Mouse (Mus musculus) limb, embryonic 13.5 days (tissue): ENCODE data around the gene A630076J17Rik. TPM values are rescaled to one million over a fixed set of nuclear protein-coding genes. Genes with fewer than 3 reads are reported as not detected.

ENCODE experiments used
- ATAC-seq: fragments of 200-750 bp; cut with Nextera tagmentation; 2 replicates; pipeline ENCODE4 v1.8.0; 2017; ENCODE audit warnings: low read depth, moderate number of reproducible peaks, moderate TSS enrichment; ENCODE audit not compliant: low FRiP score
- H3K27ac ChIP-seq: fragments of 300-500 bp; sonication (generic); 2 replicates; pipeline ENCODE4 v1.5.1; 2015; ENCODE audit warnings: inconsistent platforms, mild to moderate bottlenecking, moderate library complexity
- H3K27me3 ChIP-seq: fragments of 300-500 bp; sonication (generic); 2 replicates; pipeline ENCODE4 v1.6.1; 2015; ENCODE audit warnings: mild to moderate bottlenecking, inconsistent platforms
- H3K36me3 ChIP-seq: fragments of 300-500 bp; sonication (generic); 2 replicates; pipeline ENCODE4 v1.6.1; 2015; ENCODE audit warnings: inconsistent platforms, mild to moderate bottlenecking, moderate library complexity
- H3K4me1 ChIP-seq: fragments of 300-500 bp; sonication (generic); 2 replicates; pipeline ENCODE4 v1.6.1; 2015; ENCODE audit warnings: inconsistent platforms
- H3K4me2 ChIP-seq: fragments of 300-500 bp; sonication (generic); replicated peaks from 2 replicates; pipeline ENCODE4 v1.6.1; 2015; ENCODE audit warnings: inconsistent platforms, mild to moderate bottlenecking, moderate library complexity
- H3K4me3 ChIP-seq: fragments of 300-500 bp; sonication (generic); 2 replicates; pipeline ENCODE4 v1.5.1; 2015; ENCODE audit warnings: moderate library complexity, mild to moderate bottlenecking, inconsistent platforms
- H3K9ac ChIP-seq: fragments of 300-500 bp; sonication (generic); 2 replicates; pipeline ENCODE4 v1.6.1; 2015; ENCODE audit warnings: mild to moderate bottlenecking, inconsistent platforms
- H3K9me3 ChIP-seq: fragments of 300-500 bp; sonication (generic); 2 replicates; pipeline ENCODE4 v1.6.1; 2016; ENCODE audit warnings: inconsistent platforms
- WGBS: fragments of 180-500 bp; shearing (Covaris S2); methylation state at CpG from one replicate; pipeline ENCODE4 v1.1.7; 2015; 5-methylcytosine and 5-hydroxymethylcytosine counted together
- polyA plus RNA-seq: library from polyadenylated mRNA; unstranded; fragments of >200 nt; fragmentation: Nextera tagmentation; extraction: Ambion mirVana; gene quantifications from 2 replicates; pipeline ENCODE4 v1.2.1, GENCODE M21; 2015

A630076J17Rik gene
- polyA plus RNA-seq, 1 experiment from 2014 or later, result not detected

GRCm38 (mm10) chr3:107207625-107208253 lies 22.7 kb upstream of the A630076J17Rik start:
- no peak for ATAC-seq
- no peaks in the 10 kb centered on the region for H3K27me3 ChIP-seq

GRCm38 (mm10) chr3:107214606-107215005 lies 15.8 kb upstream of the A630076J17Rik start:
- no peak for ATAC-seq
- WGBS, result 78% methylated on average over 5 of the region's 5 CpGs
- H3K27me3 ChIP-seq, result no peaks in the 10 kb centered on the region
- no peak overlapping the region for H3K4me2 ChIP-seq
- H3K9me3 ChIP-seq, result no peaks in the 10 kb centered on the region
- no peak overlapping the region for H3K4me3 ChIP-seq
- no peak overlapping the region for H3K9ac ChIP-seq
- no peak overlapping the region for H3K27ac ChIP-seq
- H3K36me3 ChIP-seq, result no peaks in the 10 kb centered on the region
- no peaks in the 10 kb centered on the region for H3K4me1 ChIP-seq

More at GRCm38 (mm10) chr3:107207625-107208253, 22.7 kb upstream of the A630076J17Rik start:
- no peaks in the 10 kb centered on the region for H3K4me1 ChIP-seq
- H3K36me3 ChIP-seq, result no peaks in the 10 kb centered on the region
- H3K9ac ChIP-seq, result no peak overlapping the region
- H3K4me2 ChIP-seq, result no peak overlapping the region
- WGBS, result 53% methylated on average over 7 of the region's 7 CpGs
- H3K4me3 ChIP-seq, result no peak overlapping the region
- no peak overlapping the region for H3K27ac ChIP-seq
- no peaks in the 10 kb centered on the region for H3K9me3 ChIP-seq

- no peak overlapping the region for H3K4me3 ChIP-seq
- no peak overlapping the region for H3K27ac ChIP-seq
- ATAC-seq, result no peak
- no peaks in the 10 kb centered on the region for H3K9me3 ChIP-seq
- H3K36me3 ChIP-seq, result no peaks in the 10 kb centered on the region
- H3K4me2 ChIP-seq, result no peak overlapping the region
- WGBS, result 61% methylated on average over 8 of the region's 8 CpGs
- H3K27me3 ChIP-seq, result no peaks in the 10 kb centered on the region
- H3K9ac ChIP-seq, result no peak overlapping the region
- no peaks in the 10 kb centered on the region for H3K4me1 ChIP-seq
These were observed 13.9 kb upstream of the A630076J17Rik start for GRCm38 (mm10) chr3:107216400-107217100.

- Histone ChIP-seq H3K9ac (no peak overlapping the region), H3K4me3 (no peak overlapping the region), H3K4me2 (no peak overlapping the region), H3K27me3 (no peaks in the 10 kb centered on the region), H3K4me1 (no peaks in the 10 kb centered on the region), H3K36me3 (no peaks in the 10 kb centered on the region), H3K9me3 (no peaks in the 10 kb centered on the region), H3K27ac (no peak overlapping the region)
- ATAC-seq, result no peak
- 90% methylated on average over 3 of the region's 3 CpGs for WGBS
These were observed 13.3 kb upstream of the A630076J17Rik start for GRCm38 (mm10) chr3:107217101-107217480.

- no peak for ATAC-seq
- no peaks in the 10 kb centered on the region for H3K9me3 ChIP-seq
- H3K36me3 ChIP-seq, result no peaks in the 10 kb centered on the region
These were observed 11.8 kb upstream of the A630076J17Rik start for GRCm38 (mm10) chr3:107218572-107218971.

GRCm38 (mm10) chr3:107221608-107222007 lies 8.8 kb upstream of the A630076J17Rik start, which contains the start of gene Cym:
Cym (minus strand) TSS chr3:107221732.
- WGBS, result 75% methylated on average over 10 of the region's 10 CpGs
- no peak within 1 kb of the TSS for H3K9ac ChIP-seq

More at GRCm38 (mm10) chr3:107218572-107218971, 11.8 kb upstream of the A630076J17Rik start:
- Histone ChIP-seq H3K9ac (no peak overlapping the region), H3K4me2 (no peak overlapping the region), H3K27ac (no peak overlapping the region), H3K4me1 (no peaks in the 10 kb centered on the region), H3K4me3 (no peak overlapping the region), H3K27me3 (no peaks in the 10 kb centered on the region)
- WGBS, result 87% methylated on average over 7 of the region's 7 CpGs

DNA sequence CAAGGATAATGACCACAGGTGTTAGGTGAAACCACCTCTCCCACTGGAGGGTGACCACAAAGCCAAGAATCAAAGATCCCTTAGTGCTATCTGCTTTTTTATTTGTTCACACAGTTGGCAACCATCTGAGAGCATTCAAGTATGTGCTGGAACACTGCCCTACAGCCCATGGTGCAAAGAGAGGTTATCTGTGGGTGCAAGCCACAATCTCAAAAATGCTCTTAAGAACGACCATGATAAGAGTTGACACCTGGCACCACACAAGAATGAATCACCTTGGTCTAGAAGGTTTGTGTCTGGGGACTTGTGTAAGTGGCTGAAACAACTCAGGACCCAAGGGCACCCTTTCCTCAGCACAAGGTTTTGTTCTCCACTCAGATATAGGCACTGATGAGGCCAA lies 7.2 kb upstream of the A630076J17Rik start:
- no peaks in the 10 kb centered on the region for H3K36me3 ChIP-seq

More at GRCm38 (mm10) chr3:107221608-107222007, 8.8 kb upstream of the A630076J17Rik start, which contains the start of gene Cym:
- no peak for ATAC-seq
- H3K27ac ChIP-seq, result no peak within 1 kb of the TSS
- no peaks in the 10 kb centered on the region for H3K4me1 ChIP-seq
- no peak within 1 kb of the TSS for H3K4me3 ChIP-seq
- no peaks in the 10 kb centered on the region for H3K9me3 ChIP-seq
- no peaks in the 10 kb centered on the region for H3K27me3 ChIP-seq
- H3K36me3 ChIP-seq, result no peaks in the 10 kb centered on the region
- no peak within 1 kb of the TSS for H3K4me2 ChIP-seq

GRCm38 (mm10) chr3:107225820-107226219 lies 4.6 kb upstream of the A630076J17Rik start:
- Histone ChIP-seq H3K27ac (no peak overlapping the region), H3K36me3 (no peaks in the 10 kb centered on the region), H3K4me3 (no peak overlapping the region), H3K9ac (no peak overlapping the region), H3K27me3 (no peaks in the 10 kb centered on the region), H3K9me3 (no peaks in the 10 kb centered on the region), H3K4me1 (0 out of 2 replicates have a peak, but pooled peaks cover 5% of the 10 kb centered on the region), H3K4me2 (no peak overlapping the region)
- no peak for ATAC-seq
- WGBS, result 91% methylated on average over 5 of the region's 5 CpGs

More for the DNA sequence above, 7.2 kb upstream of the A630076J17Rik start:
- H3K4me1 ChIP-seq, result no peaks in the 10 kb centered on the region
- no peak overlapping the region for H3K27ac ChIP-seq
- H3K27me3 ChIP-seq, result no peaks in the 10 kb centered on the region
- H3K9me3 ChIP-seq, result no peaks in the 10 kb centered on the region
- ATAC-seq, result no peak
- H3K4me2 ChIP-seq, result no peak overlapping the region
- no peak overlapping the region for H3K9ac ChIP-seq
- no peak overlapping the region for H3K4me3 ChIP-seq
- WGBS, result 69% methylated on average over 1 of the region's 1 CpGs

DNA sequence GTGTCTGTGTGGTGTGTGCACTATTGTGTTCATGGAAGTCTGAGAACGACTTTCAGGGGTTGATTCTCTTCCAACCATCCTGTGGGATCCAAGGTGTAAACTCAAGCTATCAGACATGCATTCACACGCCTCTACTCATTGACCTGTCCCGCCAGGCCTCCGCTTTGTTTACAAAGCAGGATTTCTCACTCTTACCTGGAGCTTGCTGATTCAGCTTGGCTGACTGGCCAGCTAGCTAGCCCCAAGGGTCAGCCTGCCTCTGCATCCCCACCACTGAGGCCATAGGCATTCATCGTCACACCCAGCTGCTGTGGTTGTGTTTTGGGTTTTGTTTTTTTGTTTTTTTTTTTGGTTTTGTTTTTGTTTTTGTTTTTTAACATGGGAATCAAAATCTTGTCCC lies 1.2 kb upstream of the A630076J17Rik start:
- no peak overlapping the region for H3K4me3 ChIP-seq
- no peaks in the 10 kb centered on the region for H3K9me3 ChIP-seq
- no peak overlapping the region for H3K9ac ChIP-seq
- no peaks in the 10 kb centered on the region; the same call in 1 of the 2 replicates for H3K27me3 ChIP-seq
- WGBS, result 77% methylated on average over 5 of the region's 5 CpGs
- no peak overlapping the region for H3K27ac ChIP-seq
- H3K4me1 ChIP-seq, result 0 out of 2 replicates have a peak, but pooled peaks cover 5% of the 10 kb centered on the region
- H3K4me2 ChIP-seq, result no peak overlapping the region
- no peaks in the 10 kb centered on the region for H3K36me3 ChIP-seq
- ATAC-seq, result no peak

- no peak overlapping the region for H3K4me3 ChIP-seq
- no peak for ATAC-seq
- no peaks in the 10 kb centered on the region for H3K9me3 ChIP-seq
- H3K9ac ChIP-seq, result 0 out of 2 replicates have a peak overlapping the region, but pooled peaks have one; percentile 13
- no peaks in the 10 kb centered on the region for H3K36me3 ChIP-seq
- H3K4me2 ChIP-seq, result no peak overlapping the region
- WGBS, result 66% methylated on average over 5 of the region's 5 CpGs
- no peak overlapping the region for H3K27ac ChIP-seq
- H3K4me1 ChIP-seq, result 0 out of 2 replicates have a peak, but pooled peaks cover 5% of the 10 kb centered on the region
- no peaks in the 10 kb centered on the region; the same call in 1 of the 2 replicates for H3K27me3 ChIP-seq
These were observed 592 bp upstream of the A630076J17Rik start for GRCm38 (mm10) chr3:107229822-107230221.

DNA sequence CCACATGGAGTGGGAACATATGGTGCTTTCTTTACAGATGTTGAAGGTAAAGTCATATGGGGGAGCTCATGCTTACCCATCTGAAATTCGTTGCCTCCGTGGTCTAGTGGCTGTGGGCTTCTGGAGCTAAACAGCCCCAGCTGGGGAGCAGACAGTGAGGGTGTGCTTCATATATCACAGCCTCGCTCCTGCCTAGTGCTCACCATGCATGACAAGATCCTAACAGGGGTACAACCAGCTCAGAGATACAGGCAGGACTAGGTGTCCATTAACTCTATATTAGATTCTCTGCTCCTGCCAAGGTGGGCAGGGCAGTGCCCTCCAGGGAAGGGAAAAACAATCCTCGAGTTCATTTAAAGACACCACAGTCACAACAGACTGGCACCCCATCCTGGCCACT lies 788 bp downstream of the A630076J17Rik start:
- no peak overlapping the region for H3K4me2 ChIP-seq
- H3K4me3 ChIP-seq, result no peak overlapping the region
- H3K36me3 ChIP-seq, result no peaks in the 10 kb centered on the region
- H3K9ac ChIP-seq, result no peak overlapping the region
- H3K9me3 ChIP-seq, result no peaks in the 10 kb centered on the region
- H3K4me1 ChIP-seq, result 0 out of 2 replicates have a peak, but pooled peaks cover 5% of the 10 kb centered on the region
- no peaks in the 10 kb centered on the region; the same call in 1 of the 2 replicates for H3K27me3 ChIP-seq
- no peak overlapping the region for H3K27ac ChIP-seq
- WGBS, result 39% methylated on average over 4 of the region's 4 CpGs
- ATAC-seq, result no peak

DNA sequence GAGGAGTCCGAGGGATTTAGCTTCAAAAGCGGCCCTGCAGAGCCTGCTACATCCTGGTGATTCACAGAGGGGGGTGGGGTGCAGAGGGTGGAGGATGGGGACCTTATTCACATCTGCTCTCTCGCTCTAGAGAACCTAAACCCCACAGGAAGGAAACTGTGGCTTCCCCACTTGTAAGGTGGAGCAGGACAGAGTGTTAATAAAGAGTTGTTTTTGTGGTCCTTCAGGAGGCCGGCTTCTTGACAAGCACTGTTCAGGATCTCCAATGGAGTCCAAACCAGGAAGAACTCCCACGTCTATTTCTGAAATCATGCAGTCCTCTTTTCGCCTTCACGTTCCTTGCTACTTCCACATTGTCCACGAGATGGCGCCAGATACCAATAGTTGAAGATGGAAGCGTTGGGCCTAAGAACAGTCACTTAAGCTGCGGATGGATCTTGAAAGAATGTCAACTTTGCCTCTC lies 3.0 kb downstream of the A630076J17Rik start:
- Histone ChIP-seq H3K4me3 (no peak overlapping the region), H3K9ac (no peak overlapping the region), H3K4me1 (0 out of 2 replicates have a peak, but pooled peaks cover 5% of the 10 kb centered on the region), H3K27ac (no peak overlapping the region), H3K27me3 (no peaks in the 10 kb centered on the region; the same call in 1 of the 2 replicates), H3K36me3 (no peaks in the 10 kb centered on the region), H3K9me3 (no peaks in the 10 kb centered on the region), H3K4me2 (no peak overlapping the region)
- 7% methylated on average over 11 of the region's 11 CpGs for WGBS
- ATAC-seq, result peak; percentile 39; the same call in 1 of the 2 replicates
